Mouse (Mus musculus) midbrain, embryonic 10.5 days (tissue): ENCODE results near the gene Ankrd11. TPM values are rescaled to one million over a fixed set of nuclear protein-coding genes. Genes with fewer than 3 reads are reported as not detected.
"Not testable (repeated sequence)": the region's sequence is repeated elsewhere in the genome, so short reads cannot be mapped to it uniquely, and the experiment has no call there.

ENCODE experiments used
- DNase-seq: peaks from one replicate; pipeline ENCODE4 v3.0.0-alpha.2; 2017; ENCODE audit warnings: low spot score
- H3K27ac ChIP-seq: fragments of 300-500 bp; sonication (generic); replicated peaks from 2 replicates; pipeline ENCODE4 v1.5.1; 2016; ENCODE audit warnings: mild to moderate bottlenecking
- H3K27me3 ChIP-seq: fragments of 300-500 bp; sonication (generic); 2 replicates; pipeline ENCODE4 v1.6.1; 2016; ENCODE audit warnings: low read depth, mild to moderate bottlenecking; ENCODE audit not compliant: poor library complexity, severe bottlenecking
- H3K36me3 ChIP-seq: fragments of 300-500 bp; sonication (generic); 2 replicates; pipeline ENCODE4 v1.6.1; 2016; ENCODE audit warnings: mild to moderate bottlenecking, moderate library complexity
- H3K4me1 ChIP-seq: fragments of 300-500 bp; sonication (generic); 2 replicates; pipeline ENCODE4 v1.6.1; 2016
- H3K4me3 ChIP-seq: fragments of 300-500 bp; sonication (generic); 2 replicates; pipeline ENCODE4 v1.5.1; 2016; ENCODE audit warnings: mild to moderate bottlenecking, moderate library complexity
- H3K9me3 ChIP-seq: fragments of 300-500 bp; sonication (generic); replicated peaks from 2 replicates; pipeline ENCODE4 v1.6.1; 2016; ENCODE audit warnings: mild to moderate bottlenecking
- WGBS: fragments of 180-500 bp; shearing (Covaris S2); methylation state at CpG from one replicate; pipeline ENCODE4 v1.1.7; 2016; 5-methylcytosine and 5-hydroxymethylcytosine counted together
- polyA plus RNA-seq: library from polyadenylated mRNA; unstranded; fragments of >200 nt; fragmentation: Nextera tagmentation; extraction: Ambion mirVana; gene quantifications from 2 replicates; pipeline ENCODE4 v1.2.1, GENCODE M21; 2016

Ankrd11 gene
- polyA plus RNA-seq, 1 experiment from 2014 or later: 29.5 TPM

- DNase-seq: no peak
- Histone ChIP-seq H3K4me1 (peaks cover 7% of the 10 kb centered on the region), H3K27ac (no peak overlapping the region), H3K36me3 (peaks cover 11% of the 10 kb centered on the region), H3K9me3 (no peaks in the 10 kb centered on the region), H3K4me3 (no peak overlapping the region), H3K27me3 (no peaks in the 10 kb centered on the region)
- 90% methylated on average over 7 of the region's 7 CpGs for WGBS
Observed at GRCm38 (mm10) chr8:123048402-123048801, 6.3 kb upstream of the Ankrd11 start.

GRCm38 (mm10) chr8:123047827-123048226, 5.8 kb upstream of the Ankrd11 start:
- H3K36me3 ChIP-seq: peaks cover 11% of the 10 kb centered on the region
- no peak overlapping the region for H3K27ac ChIP-seq
- no peak overlapping the region for H3K4me3 ChIP-seq
- no peaks in the 10 kb centered on the region for H3K27me3 ChIP-seq
- 91% methylated on average over 7 of the region's 7 CpGs for WGBS
- no peaks in the 10 kb centered on the region for H3K9me3 ChIP-seq
- DNase-seq: no peak
- peaks cover 12% of the 10 kb centered on the region for H3K4me1 ChIP-seq

- H3K4me3 ChIP-seq: no peak overlapping the region
- no peaks in the 10 kb centered on the region for H3K9me3 ChIP-seq
- H3K27ac ChIP-seq: no peak overlapping the region
- H3K4me1 ChIP-seq: peaks cover 12% of the 10 kb centered on the region
- H3K36me3 ChIP-seq: peaks cover 11% of the 10 kb centered on the region
- DNase-seq: no peak
- no peaks in the 10 kb centered on the region for H3K27me3 ChIP-seq
- 88% methylated on average over 4 of the region's 4 CpGs for WGBS
Observed at GRCm38 (mm10) chr8:123046706-123047105, 4.6 kb upstream of the Ankrd11 start.

GRCm38 (mm10) chr8:123044743-123045425, 2.8 kb upstream of the Ankrd11 start:
- 94% methylated on average over 23 of the region's 23 CpGs for WGBS
- not testable (repeated sequence) for H3K27me3 ChIP-seq, H3K27ac ChIP-seq, H3K4me3 ChIP-seq, H3K9me3 ChIP-seq, DNase-seq
- Histone ChIP-seq H3K4me1 (peaks cover 23% of the 10 kb centered on the region), H3K36me3 (peaks cover 11% of the 10 kb centered on the region)

GRCm38 (mm10) chr8:123043941-123044340, 1.9 kb upstream of the Ankrd11 start:
- H3K4me1 ChIP-seq: peaks cover 33% of the 10 kb centered on the region
- WGBS: 90% methylated on average over 3 of the region's 3 CpGs
- peak overlapping the region; percentile 93; the same call in 1 of the 2 replicates for H3K4me3 ChIP-seq
- no peaks in the 10 kb centered on the region for H3K9me3 ChIP-seq
- H3K27ac ChIP-seq: no peak overlapping the region
- H3K36me3 ChIP-seq: peaks cover 11% of the 10 kb centered on the region
- DNase-seq: no peak
- no peaks in the 10 kb centered on the region for H3K27me3 ChIP-seq

GRCm38 (mm10) chr8:123042974-123043625, 1.0 kb upstream of the Ankrd11 start:
- 28% methylated on average over 22 of the region's 22 CpGs for WGBS
- H3K9me3 ChIP-seq: no peaks in the 10 kb centered on the region
- DNase-seq: no peak
- H3K36me3 ChIP-seq: peaks cover 11% of the 10 kb centered on the region
- H3K27me3 ChIP-seq: no peaks in the 10 kb centered on the region
- peak overlapping the region; percentile 93 for H3K4me3 ChIP-seq
- H3K27ac ChIP-seq: peak overlapping the region; percentile 99
- H3K4me1 ChIP-seq: peaks cover 39% of the 10 kb centered on the region

- under 1% methylated on average over 60 of the region's 60 CpGs for WGBS
- peak overlapping the region; percentile 99 for H3K27ac ChIP-seq
- H3K27me3 ChIP-seq: no peaks in the 10 kb centered on the region
- H3K4me3 ChIP-seq: peak overlapping the region; percentile 93
- no peak for DNase-seq
- H3K9me3 ChIP-seq: no peaks in the 10 kb centered on the region
- peaks cover 11% of the 10 kb centered on the region for H3K36me3 ChIP-seq
- H3K4me1 ChIP-seq: peaks cover 49% of the 10 kb centered on the region
Observed at GRCm38 (mm10) chr8:123041774-123042105, 337 bp downstream of the Ankrd11 start.

- Histone ChIP-seq H3K36me3 (peaks cover 11% of the 10 kb centered on the region), H3K4me3 (peak overlapping the region; percentile 93), H3K27me3 (no peaks in the 10 kb centered on the region), H3K9me3 (no peaks in the 10 kb centered on the region), H3K4me1 (peaks cover 52% of the 10 kb centered on the region), H3K27ac (peak overlapping the region; percentile 99)
- peak; percentile 72 for DNase-seq
- under 1% methylated on average over 67 of the region's 71 CpGs for WGBS
Observed at GRCm38 (mm10) chr8:123041008-123041773, 886 bp downstream of the Ankrd11 start.

- no peaks in the 10 kb centered on the region for H3K27me3 ChIP-seq
- no peaks in the 10 kb centered on the region for H3K9me3 ChIP-seq
- peaks cover 55% of the 10 kb centered on the region for H3K4me1 ChIP-seq
- H3K27ac ChIP-seq: peak overlapping the region; percentile 99
- H3K36me3 ChIP-seq: peaks cover 10% of the 10 kb centered on the region
- peak overlapping the region; percentile 93 for H3K4me3 ChIP-seq
- DNase-seq: peak; percentile 51
- WGBS: 10% methylated on average over 4 of the region's 4 CpGs
Observed at GRCm38 (mm10) chr8:123040110-123040650, 1.9 kb downstream of the Ankrd11 start.

- Histone ChIP-seq H3K36me3 (peaks cover 4% of the 10 kb centered on the region; the same call in 1 of the 2 replicates), H3K9me3 (no peaks in the 10 kb centered on the region), H3K4me1 (peaks cover 55% of the 10 kb centered on the region), H3K27ac (peak overlapping the region; percentile 99), H3K4me3 (peak overlapping the region; percentile 93), H3K27me3 (no peaks in the 10 kb centered on the region)
- no peak for DNase-seq
- 73% methylated on average over 11 of the region's 11 CpGs for WGBS
Observed at GRCm38 (mm10) chr8:123039376-123040109, 2.5 kb downstream of the Ankrd11 start.

- no peaks in the 10 kb centered on the region for H3K27me3 ChIP-seq
- H3K36me3 ChIP-seq: no peaks in the 10 kb centered on the region
- 84% methylated on average over 2 of the region's 2 CpGs for WGBS
- peaks cover 53% of the 10 kb centered on the region for H3K4me1 ChIP-seq
- no peak overlapping the region for H3K27ac ChIP-seq
- no peak overlapping the region for H3K4me3 ChIP-seq
- H3K9me3 ChIP-seq: no peaks in the 10 kb centered on the region
- no peak for DNase-seq
Observed at GRCm38 (mm10) chr8:123038351-123038750, 3.7 kb downstream of the Ankrd11 start.

GRCm38 (mm10) chr8:123037487-123037886, 4.6 kb downstream of the Ankrd11 start:
- no peak for DNase-seq
- 91% methylated on average over 11 of the region's 11 CpGs for WGBS
- H3K36me3 ChIP-seq: no peaks in the 10 kb centered on the region
- no peak overlapping the region for H3K27ac ChIP-seq
- H3K27me3 ChIP-seq: no peaks in the 10 kb centered on the region
- H3K9me3 ChIP-seq: no peaks in the 10 kb centered on the region
- no peak overlapping the region for H3K4me3 ChIP-seq
- H3K4me1 ChIP-seq: peaks cover 53% of the 10 kb centered on the region
